ENCODE assay signal across 8 mouse cellular contexts in the genomic region with DNA sequence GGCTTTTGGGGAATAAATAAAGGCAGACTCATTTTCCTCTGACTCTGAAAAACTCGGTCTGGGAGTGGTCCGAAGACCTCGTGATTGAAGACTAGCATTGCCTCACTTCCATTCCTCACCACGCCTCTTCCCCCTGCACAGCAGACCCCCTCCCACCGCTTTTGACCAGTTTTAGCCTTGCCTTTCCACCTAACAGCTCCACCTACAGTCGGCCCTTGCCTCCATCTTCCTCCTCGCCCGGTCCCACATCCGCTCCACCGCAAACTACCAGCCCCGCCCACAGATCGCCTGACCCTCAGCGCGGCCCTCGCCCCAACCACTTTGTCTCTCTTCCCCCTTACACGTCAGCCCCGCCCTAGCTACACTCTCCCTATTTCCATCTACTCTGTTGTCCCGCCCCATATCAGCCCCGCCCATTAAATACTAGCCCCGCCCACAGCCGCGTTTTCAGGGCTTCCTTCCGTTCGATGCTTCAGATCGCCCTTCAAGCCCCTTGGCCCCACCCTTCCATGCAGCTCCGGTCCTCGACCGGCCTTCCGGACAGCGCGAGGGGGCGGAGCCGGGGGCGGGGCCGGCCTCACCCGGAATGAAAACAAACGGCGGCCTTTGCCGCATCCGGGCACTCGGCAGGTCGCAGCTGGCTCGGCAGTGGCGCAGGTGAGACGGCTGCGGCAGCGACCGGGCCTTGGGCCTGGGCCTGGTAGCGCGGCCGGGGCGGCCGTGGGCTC. TPM values are rescaled to one million over a fixed set of nuclear protein-coding genes. Genes with fewer than 3 reads are reported as not detected.
A peak's percentile ranks its signal among the peaks of the same experiment; 100 is the strongest.
DNase-seq lines count a peak whose midpoint lies in the region; ATAC-seq and TF ChIP-seq lines count a peak whose summit lies in the region.

A gene (plus strand): TSS at position 167 of the 728 bp plus-strand sequence.

- peak; percentile 85 for TF ChIP-seq POLR2A in CH12.LX (IDR thresholded peaks at IDR 0.05; ENCODE audit: low read depth, low read length)

- H3K36me3 ChIP-seq in CH12.LX (replicated peaks in 1 of 2; ENCODE audit: control insufficient read depth in 1 of 2, insufficient read depth in 1 of 2, low read length in 1 of 2): peaks cover 14 to 23% of the 10 kb centered on the region in 2 experiments
- H3K36me3 ChIP-seq in forebrain, embryonic 11.5 days (ENCODE audit: control insufficient read depth, insufficient read depth, low read length): no peaks in the 10 kb centered on the region
- H3K36me3 ChIP-seq in heart, embryonic 16.5 days (ENCODE audit: control insufficient read depth, insufficient read depth): peaks cover 6% of the 10 kb centered on the region
- peaks cover 15% of the 10 kb centered on the region for H3K36me3 ChIP-seq in liver, embryonic 15.5 days (replicated peaks)
- peaks cover 15% of the 10 kb centered on the region for H3K36me3 ChIP-seq in neural tube, embryonic 12.5 days

- peak within 1 kb of the TSS; percentile 42 for H3K4me2 ChIP-seq in CH12.LX (ENCODE audit: insufficient read depth, low read depth, poor library complexity, severe bottlenecking)
- H3K4me2 ChIP-seq in forebrain, embryonic 11.5 days (ENCODE audit: low read depth, low read length, severe bottlenecking): peak within 1 kb of the TSS; percentile 63
- H3K4me2 ChIP-seq in heart, embryonic 16.5 days (ENCODE audit: low read depth, low read length): peak within 1 kb of the TSS; percentile 87
- H3K4me2 ChIP-seq in liver, embryonic 15.5 days: peak within 1 kb of the TSS; percentile 87
- H3K4me2 ChIP-seq in neural tube, embryonic 12.5 days (replicated peaks): peak within 1 kb of the TSS; percentile 71

- DNase-seq in CH12.LX (ENCODE audit: extremely low read depth): peak; percentile 99
- DNase-seq in c-Kit-positive CD71-positive TER-119-negative erythroid progenitor cells, embryonic 14.5 days (ENCODE audit: low read depth): peak; percentile 99
- peak; percentile 100 for DNase-seq in forebrain, embryonic 11.5 days (ENCODE audit: low spot score)
- DNase-seq in kidney, postnatal 36 days: peak; percentile 99
- DNase-seq in telencephalon, adult 2 months (ENCODE audit: low read depth, low spot score): peak; percentile 98

- in situ Hi-C loops in CH12.LX (cut with MboI; ENCODE audit: low pct_ligation_motif_present, low pct_unique_long_range_greater_than_20kb, low sequenced_read_pairs): no loop called here

- peak in 1 of 2 experiments; percentile 62; a peak in 2 of 4 replicates for TF ChIP-seq CTCF in CH12.LX (conservative IDR thresholded peaks at IDR 0.05 in 1 of 2, IDR thresholded peaks at IDR 0.05 in 1 of 2; ENCODE audit: low read depth in 2 of 2, low read length in 2 of 2)

- H3K9me3 ChIP-seq in CH12.LX (replicated peaks; ENCODE audit: low read length): no peaks in the 10 kb centered on the region
- no peaks in the 10 kb centered on the region for H3K9me3 ChIP-seq in forebrain, embryonic 11.5 days (ENCODE audit: control insufficient read depth, low read length)
- no peaks in the 10 kb centered on the region for H3K9me3 ChIP-seq in heart, embryonic 16.5 days (replicated peaks; ENCODE audit: control insufficient read depth, low read length)
- no peaks in the 10 kb centered on the region for H3K9me3 ChIP-seq in liver, embryonic 15.5 days (replicated peaks)
- H3K9me3 ChIP-seq in neural tube, embryonic 12.5 days: no peaks in the 10 kb centered on the region

- H3K27ac ChIP-seq in CH12.LX (ENCODE audit: insufficient read depth, low read depth): peak within 1 kb of the TSS; percentile 96
- H3K27ac ChIP-seq in forebrain, embryonic 11.5 days (ENCODE audit: low read depth, low read length): peak within 1 kb of the TSS; percentile 90
- peak within 1 kb of the TSS; percentile 99 for H3K27ac ChIP-seq in heart, embryonic 16.5 days (ENCODE audit: low read length)
- H3K27ac ChIP-seq in liver, embryonic 15.5 days (replicated peaks): peak within 1 kb of the TSS; percentile 96
- H3K27ac ChIP-seq in neural tube, embryonic 12.5 days: peak within 1 kb of the TSS; percentile 72

- H3K79me2 ChIP-seq in CH12.LX (replicated peaks; ENCODE audit: control insufficient read depth, extremely low read depth, insufficient read depth, poor library complexity, severe bottlenecking): peaks cover 33% of the 10 kb centered on the region

- dilution Hi-C loops in CH12.LX (cut with MboI; ENCODE audit: extremely low pct_ligation_motif_present, extremely low pct_unique_long_range_greater_than_20kb, low sequenced_read_pairs): no loop called here

- H3K4me3 ChIP-seq in CH12.LX (replicated peaks in 1 of 3; ENCODE audit: low read depth in 2 of 3, low read length in 2 of 3, poor library complexity in 1 of 3): peak within 1 kb of the TSS; percentile 67 to 100 (median 98)
- peak within 1 kb of the TSS; percentile 90 for H3K4me3 ChIP-seq in forebrain, embryonic 11.5 days (ENCODE audit: low read depth, low read length)
- peak within 1 kb of the TSS; percentile 98 for H3K4me3 ChIP-seq in heart, embryonic 16.5 days (ENCODE audit: low read length)
- peak within 1 kb of the TSS; percentile 88 for H3K4me3 ChIP-seq in liver, embryonic 15.5 days (replicated peaks)
- peak within 1 kb of the TSS; percentile 91 for H3K4me3 ChIP-seq in neural tube, embryonic 12.5 days

- under 1% methylated on average over 53 of the region's 53 CpGs for WGBS in forebrain, embryonic 11.5 days
- WGBS in heart, embryonic 16.5 days: under 1% methylated on average over 53 of the region's 53 CpGs
- under 1% methylated on average over 53 of the region's 53 CpGs for WGBS in liver, embryonic 15.5 days (ENCODE audit: insufficient replicate concordance)
- WGBS in neural tube, embryonic 12.5 days: under 1% methylated on average over 53 of the region's 53 CpGs

- peaks cover 8 to 12% of the 10 kb centered on the region in 2 experiments for H3K4me1 ChIP-seq in CH12.LX (ENCODE audit: control insufficient read depth in 1 of 2, insufficient read depth in 2 of 2)
- no peaks in the 10 kb centered on the region for H3K4me1 ChIP-seq in forebrain, embryonic 11.5 days (replicated peaks; ENCODE audit: control insufficient read depth, insufficient read depth, low read length)
- H3K4me1 ChIP-seq in heart, embryonic 16.5 days (ENCODE audit: control insufficient read depth, insufficient read depth, low read length): peaks cover 17% of the 10 kb centered on the region
- peaks cover 26% of the 10 kb centered on the region for H3K4me1 ChIP-seq in liver, embryonic 15.5 days (replicated peaks)
- H3K4me1 ChIP-seq in neural tube, embryonic 12.5 days: peaks cover 6% of the 10 kb centered on the region; the same call in 1 of the 2 replicates

- TF ChIP-seq RAD21 in CH12.LX (IDR thresholded peaks at IDR 0.05; ENCODE audit: low read depth, low read length): no peak; the same call in 1 of the 2 replicates

- H3K27me3 ChIP-seq in CH12.LX (replicated peaks): no peaks in the 10 kb centered on the region
- no peaks in the 10 kb centered on the region for H3K27me3 ChIP-seq in forebrain, embryonic 11.5 days (ENCODE audit: control insufficient read depth, insufficient read depth, low read length)
- H3K27me3 ChIP-seq in heart, embryonic 16.5 days (ENCODE audit: control insufficient read depth, insufficient read depth, low read length): no peaks in the 10 kb centered on the region
- H3K27me3 ChIP-seq in liver, embryonic 15.5 days: 0 out of 2 replicates have a peak, but pooled peaks cover 3% of the 10 kb centered on the region
- no peaks in the 10 kb centered on the region for H3K27me3 ChIP-seq in neural tube, embryonic 12.5 days (replicated peaks)

- peak; percentile 98 for ATAC-seq in forebrain, embryonic 11.5 days (replicated peaks; ENCODE audit: low FRiP score)
- ATAC-seq in heart, embryonic 16.5 days (replicated peaks; ENCODE audit: extremely low read depth, insufficient read depth, low FRiP score): peak; percentile 97
- ATAC-seq in liver, embryonic 15.5 days (ENCODE audit: insufficient read depth): peak; percentile 96
- ATAC-seq in neural tube, embryonic 12.5 days (ENCODE audit: low FRiP score, low read depth): peak; percentile 97

- no peak for TF ChIP-seq EP300 in CH12.LX (IDR thresholded peaks at IDR 0.05; ENCODE audit: low read length)

- peak within 1 kb of the TSS; percentile 91 for H3K9ac ChIP-seq in CH12.LX (ENCODE audit: insufficient read depth, low read depth)
- peak within 1 kb of the TSS; percentile 70 for H3K9ac ChIP-seq in forebrain, embryonic 11.5 days (ENCODE audit: low read length)
- H3K9ac ChIP-seq in heart, embryonic 16.5 days (ENCODE audit: low read length): peak within 1 kb of the TSS; percentile 92
- peak within 1 kb of the TSS; percentile 81 for H3K9ac ChIP-seq in liver, embryonic 15.5 days
- peak within 1 kb of the TSS; percentile 82 for H3K9ac ChIP-seq in neural tube, embryonic 12.5 days

TF ChIP-seq in CH12.LX, 34 proteins besides CTCF, POLR2A, EP300 and RAD21 (continues in another document):
- TF ChIP-seq NELFE (IDR thresholded peaks at IDR 0.05; ENCODE audit: low read depth, low read length) (peak; percentile 92), SMC3 (IDR thresholded peaks at IDR 0.05; ENCODE audit: low read depth, low read length) (no peak), CHD1 (IDR thresholded peaks at IDR 0.05; ENCODE audit: low read depth, low read length) (no peak), CHD2 (IDR thresholded peaks at IDR 0.05; ENCODE audit: low read length) (peak; percentile 84), UBTF (IDR thresholded peaks at IDR 0.05; ENCODE audit: low read depth, low read length) (peak; percentile 79), ETS1 (conservative IDR thresholded peaks at IDR 0.05; ENCODE audit: low read depth, low read length) (no peak; the same call in 1 of the 2 replicates), ZNF384 (IDR thresholded peaks at IDR 0.05; ENCODE audit: low read depth, low read length) (no peak; the same call in none of the 2 replicates), MEF2A (IDR thresholded peaks at IDR 0.05; ENCODE audit: borderline replicate concordance, low read depth, low read length) (peak; percentile 7; the same call in 1 of the 2 replicates), SIN3A (IDR thresholded peaks at IDR 0.05; ENCODE audit: low read length) (peak; percentile 95), IRF4 (IDR thresholded peaks at IDR 0.05; ENCODE audit: low read depth, low read length) (peak; percentile 53; the same call in 1 of the 2 replicates), BHLHE40 (IDR thresholded peaks at IDR 0.05; ENCODE audit: low read depth, low read length) (0 out of 2 replicates have a peak, but pooled peaks have one; percentile 3), ZC3H11A (IDR thresholded peaks at IDR 0.05; ENCODE audit: low read depth, low read length) (no peak), JUND (conservative IDR thresholded peaks at IDR 0.05; ENCODE audit: low read depth, low read length) (no peak; the same call in 1 of the 2 replicates)

RNA-seq across cellular contexts. Expression of the gene that starts here (rescaled TPM):
- total RNA-seq in CH12.LX (2012; rRNA removed) (48.5 and 58.1 TPM in 2 replicates), CH12.LX (2014; rRNA removed) (66.5 and 69.3 TPM in 2 replicates)
- polyA plus RNA-seq in CH12.LX (2012; ENCODE audit: insufficient read length, low read depth): 83.2 and 86.2 TPM in 2 replicates
- 33.9 and 34.0 TPM in 2 replicates for polyA plus RNA-seq in forebrain, embryonic 11.5 days (2014; fragmentation: Nextera tagmentation; extraction: Ambion mirVana)
- polyA plus RNA-seq in heart, embryonic 16.5 days (2015; fragmentation: Nextera tagmentation; extraction: Ambion mirVana): 25.8 and 27.1 TPM in 2 replicates
- polyA plus RNA-seq in liver, embryonic 15.5 days (2015; fragmentation: Nextera tagmentation; extraction: Ambion mirVana): 12.4 and 12.5 TPM in 2 replicates
- 39.8 and 44.2 TPM in 2 replicates for polyA plus RNA-seq in neural tube, embryonic 12.5 days (2016; fragmentation: Nextera tagmentation; extraction: Ambion mirVana)

Comparison
In these comparisons a context has a peak if more than half of its experiments do, and no peak if none do; other contexts are left out.
1. Peak in every context shown above with its lines: DNase-seq, ATAC-seq, H3K4me3 ChIP-seq and H3K27ac ChIP-seq.